Mouse (Mus musculus) ES-Bruce4 (cell line): ENCODE data around the gene Flii.

Experiments
- CTCF ChIP-seq: IDR thresholded peaks from one replicate; pipeline ENCODE4 v1.8.1; 2011; ENCODE audit warnings: low read depth, low read length
- EP300 ChIP-seq: IDR thresholded peaks from 2 replicates; pipeline ENCODE4 v1.6.1; 2011; ENCODE audit warnings: low read depth, low read length; ENCODE audit not compliant: insufficient read depth
- POLR2A ChIP-seq: IDR thresholded peaks from one replicate; pipeline ENCODE4 v1.8.1; 2011; ENCODE audit warnings: low read length; ENCODE audit not compliant: insufficient read depth

GRCm38 (mm10) chr11:60775578-60775977 lies 48.5 kb upstream of the Flii start:
- TF ChIP-seq CTCF, result no peak
- no peak for TF ChIP-seq POLR2A
- no peak for TF ChIP-seq EP300
